Mouse (Mus musculus) G1E-ER4 (cell line): ENCODE results near the gene Azin2. TPM values are rescaled to one million over a fixed set of nuclear protein-coding genes. Genes with fewer than 3 reads are reported as not detected.

Experiments
- GATA1 ChIP-seq: IDR thresholded peaks from one replicate; pipeline ENCODE4 v1.8.0; 2012; ENCODE audit warnings: low read length, inconsistent platforms
- polyA plus RNA-seq: library from polyadenylated mRNA; stranded (reverse); fragments of >175 nt; gene quantifications from 2 replicates; pipeline ENCODE4 v1.2.3, GENCODE M21; 2012

Gene Azin2
- polyA plus RNA-seq, 1 experiment: not detected

DNA sequence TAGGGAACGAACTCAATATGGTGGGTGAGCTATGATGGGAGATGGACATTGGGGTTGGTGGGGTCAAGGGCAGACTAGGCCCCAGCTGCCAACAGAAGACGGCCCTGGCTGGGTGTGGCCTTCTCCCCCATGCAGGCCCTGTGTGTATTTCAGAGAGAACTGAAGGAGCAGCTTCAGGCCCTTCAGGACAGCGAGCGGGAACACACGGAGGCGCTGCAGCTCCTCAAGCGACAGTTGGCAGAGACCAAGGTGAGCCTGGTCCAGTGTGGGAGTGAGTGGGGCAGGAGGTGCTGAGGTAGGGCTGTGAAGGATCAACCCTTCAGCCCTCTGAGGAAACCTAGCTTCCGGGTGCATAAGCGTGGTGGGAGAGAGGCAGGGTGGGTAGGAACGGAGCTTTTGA lies 65.6 kb downstream of the Azin2 start:
- no peak for TF ChIP-seq GATA1

DNA sequence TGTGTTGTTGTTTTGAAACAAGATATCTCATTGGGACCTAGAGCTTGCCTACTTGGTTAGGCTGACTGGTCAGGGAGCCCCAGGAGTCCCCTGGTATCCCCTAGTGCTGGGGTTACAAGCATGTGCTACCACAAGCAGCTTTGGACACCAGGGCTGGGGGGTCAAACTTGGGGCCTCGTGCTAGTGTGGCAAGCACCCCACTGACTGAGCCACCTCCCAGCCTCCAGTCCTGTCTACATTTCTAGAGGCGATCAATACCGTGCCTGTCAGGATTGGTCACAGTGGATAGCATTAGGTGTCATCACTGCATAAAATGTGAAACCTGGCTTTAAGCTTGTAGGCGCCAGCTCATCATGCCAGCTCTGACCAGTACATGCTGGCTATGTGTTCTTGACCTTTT lies 66.4 kb downstream of the Azin2 start:
- no peak for TF ChIP-seq GATA1

DNA sequence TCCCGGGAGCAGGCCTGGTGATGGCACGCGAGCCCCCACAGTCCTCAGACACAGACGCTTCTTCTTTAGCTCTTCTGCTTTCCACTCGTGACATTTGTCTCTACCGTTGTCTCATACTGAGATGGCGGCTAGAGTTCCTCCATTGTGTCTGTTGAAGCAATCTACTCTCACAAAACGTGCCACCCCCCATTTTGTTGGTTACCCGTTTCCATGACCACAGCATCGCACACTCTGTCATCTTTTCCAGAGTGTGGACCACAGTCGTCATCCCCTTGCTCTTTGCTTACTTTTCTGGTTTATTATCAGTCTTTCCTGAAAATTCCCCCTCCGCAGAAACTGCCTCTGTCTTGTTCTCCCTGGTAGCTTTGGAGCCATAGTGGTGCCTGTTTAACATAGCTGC lies 68.1 kb downstream of the Azin2 start:
- TF ChIP-seq GATA1: no peak

DNA sequence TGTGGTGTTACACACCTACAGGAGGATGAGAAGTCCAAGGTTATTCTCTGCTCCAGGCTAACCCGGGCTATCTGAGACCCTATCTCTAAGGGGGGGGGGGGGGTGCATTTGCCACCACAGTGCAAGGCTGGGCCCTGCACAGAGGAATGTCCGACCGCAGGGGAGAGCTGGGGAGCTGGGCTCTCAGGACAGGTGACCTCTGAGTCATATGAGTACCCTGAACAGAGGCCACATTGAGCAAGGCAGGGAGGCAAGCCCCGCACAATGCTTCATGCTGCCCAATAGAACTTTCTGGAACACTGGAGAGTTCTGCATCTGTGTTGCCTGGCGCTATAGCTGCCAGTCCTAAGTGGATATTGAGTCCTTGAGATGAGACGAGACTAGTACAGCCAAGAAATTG lies 70.1 kb downstream of the Azin2 start:
- no peak for TF ChIP-seq GATA1

DNA sequence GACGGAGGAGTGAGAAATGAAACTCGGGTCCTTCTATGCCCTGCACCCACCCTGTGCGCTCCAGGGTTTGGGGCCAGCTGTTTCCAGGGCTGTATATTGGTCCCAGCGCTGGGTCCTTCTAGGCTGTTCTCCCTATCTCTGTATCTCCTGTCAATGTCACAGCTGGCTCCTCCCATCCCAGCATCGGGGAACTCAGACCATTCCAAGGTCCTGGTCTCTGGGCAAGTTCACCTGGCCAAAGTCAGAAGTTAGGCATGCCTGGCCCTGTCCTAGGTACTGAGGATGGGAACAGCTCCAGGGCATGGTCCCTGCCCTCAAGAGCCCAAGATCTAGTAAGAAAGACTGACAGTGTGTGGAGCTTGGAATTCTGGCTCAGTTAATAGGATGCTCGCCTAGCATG lies 70.5 kb downstream of the Azin2 start:
- TF ChIP-seq GATA1: no peak

DNA sequence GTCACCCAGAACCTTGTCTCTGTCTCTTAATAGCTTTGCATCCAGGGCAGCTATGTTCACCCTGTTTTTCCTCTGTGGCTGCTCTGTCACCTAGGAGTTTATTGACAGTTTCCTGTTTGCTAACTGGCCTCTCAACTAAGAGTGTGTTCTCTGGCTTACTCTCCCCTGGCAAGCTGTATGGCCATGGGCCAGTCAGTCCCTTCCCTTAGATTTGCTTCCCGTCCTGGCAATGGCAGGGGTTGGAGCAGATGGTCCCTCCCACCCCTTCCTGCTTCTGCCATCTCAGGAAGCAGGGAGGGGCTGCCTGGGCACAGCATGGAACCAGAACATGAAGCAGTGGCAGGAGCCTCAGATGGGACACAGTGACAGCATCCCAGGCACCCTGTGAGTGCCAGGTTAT lies 71.1 kb downstream of the Azin2 start:
- no peak for TF ChIP-seq GATA1

DNA sequence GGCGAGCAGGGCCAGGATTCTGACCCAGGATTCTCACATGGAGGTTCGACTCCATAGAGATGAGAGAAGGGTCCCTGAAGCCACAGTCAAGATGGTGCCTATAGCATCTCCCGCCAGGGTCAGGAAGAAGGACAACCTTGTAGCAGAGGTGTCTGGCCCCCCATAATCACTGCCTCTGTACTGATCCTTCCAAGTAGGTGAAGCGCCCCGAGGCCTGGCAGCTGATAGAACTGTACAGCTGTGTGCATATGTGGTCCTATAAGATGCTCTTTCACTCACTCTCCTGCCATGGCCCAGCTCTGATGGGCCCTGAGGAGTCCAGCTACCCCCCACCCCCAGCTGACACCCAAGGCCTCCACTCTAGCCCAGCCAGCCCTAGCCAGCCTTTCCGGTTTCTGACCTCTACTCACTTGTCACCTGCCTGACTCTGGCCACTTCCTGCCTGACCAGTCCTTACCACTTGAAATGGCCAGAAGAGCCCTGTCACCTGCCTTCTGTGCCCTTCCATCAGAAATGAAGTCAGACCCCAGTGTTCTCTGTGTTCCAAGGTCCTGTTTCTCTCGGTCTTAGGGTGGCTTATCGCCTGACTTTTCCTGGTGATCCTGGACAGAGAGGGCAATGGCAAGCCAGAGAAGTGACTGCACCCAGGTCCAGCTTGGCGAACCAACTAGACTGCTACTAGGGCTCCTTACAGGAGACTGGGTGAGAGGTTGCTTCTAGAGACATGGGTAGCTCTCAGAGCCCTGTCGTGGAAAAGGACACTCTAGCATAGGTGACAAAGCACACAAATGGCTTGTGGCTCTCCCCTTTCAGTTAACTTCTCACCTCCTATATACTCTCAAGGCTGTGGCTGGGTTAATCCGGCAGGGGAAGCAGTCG lies 72.3 kb downstream of the Azin2 start:
- TF ChIP-seq GATA1: no peak

DNA sequence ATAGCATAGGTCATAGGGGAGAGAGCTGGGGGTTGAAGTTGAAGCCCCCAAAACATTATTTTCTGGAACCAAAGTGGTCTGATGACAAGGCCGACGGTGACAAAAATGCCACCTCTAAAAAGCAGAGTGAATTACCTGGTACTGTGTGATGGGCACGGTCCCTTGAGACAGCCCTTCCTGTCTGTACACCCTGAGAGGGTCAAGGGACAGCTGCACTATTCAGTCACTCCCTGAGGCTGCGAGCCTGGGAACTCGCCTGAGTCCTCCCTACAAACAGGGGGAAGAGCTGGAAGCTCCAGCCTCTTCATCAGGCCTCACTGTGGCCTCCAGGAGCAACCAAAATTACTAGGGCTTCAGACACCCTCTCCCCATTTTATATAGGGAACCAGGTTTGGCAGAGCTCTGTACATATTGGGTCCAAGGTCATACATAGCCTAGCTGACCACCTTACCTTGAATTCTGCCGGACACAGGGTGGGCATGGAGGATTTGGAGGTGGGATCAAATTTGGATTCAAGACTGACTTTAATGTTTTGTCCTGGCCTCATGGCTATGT lies 73.7 kb downstream of the Azin2 start:
- TF ChIP-seq GATA1: no peak

DNA sequence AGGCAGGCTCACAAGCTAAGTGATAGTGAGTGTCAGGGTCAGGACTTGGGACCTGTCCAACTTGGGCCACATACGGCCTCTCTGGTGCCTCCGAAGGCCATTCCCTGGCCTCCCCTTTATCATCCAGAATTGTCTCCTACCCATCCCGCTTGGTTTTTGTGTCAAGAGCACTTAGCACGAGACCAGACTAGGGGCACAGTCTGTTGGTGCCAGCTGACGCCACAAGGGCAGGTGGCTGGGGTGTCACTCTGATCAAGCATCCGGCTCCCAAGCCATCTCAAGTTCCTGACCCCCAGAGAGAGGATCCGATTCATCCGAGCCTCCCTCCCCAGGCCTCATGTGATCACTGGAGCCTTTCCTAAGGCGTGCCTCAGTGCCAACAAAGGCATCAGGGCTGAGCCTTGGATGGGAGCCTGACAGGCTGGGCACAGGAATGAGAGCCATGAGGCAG lies 74.6 kb downstream of the Azin2 start:
- no peak for TF ChIP-seq GATA1

DNA sequence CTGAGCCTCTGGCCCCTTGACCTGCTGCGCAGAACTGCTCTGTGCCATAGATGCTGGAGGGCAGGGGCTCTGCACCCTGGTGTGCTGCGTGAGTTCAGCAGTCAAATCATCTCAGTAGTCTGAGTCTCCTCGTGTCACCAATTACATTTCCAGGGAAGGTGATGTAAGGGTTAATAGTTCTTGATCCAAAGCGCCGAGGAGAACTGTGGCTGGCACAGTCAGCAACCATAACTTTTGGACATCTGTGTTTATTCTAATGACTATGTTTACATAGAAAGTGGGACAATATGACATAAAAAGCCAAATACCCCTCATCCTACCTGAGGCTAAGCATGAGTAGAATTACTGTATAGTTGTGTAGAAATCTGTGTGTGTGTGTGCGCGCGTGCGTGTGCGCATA lies 75.2 kb downstream of the Azin2 start:
- no peak for TF ChIP-seq GATA1

DNA sequence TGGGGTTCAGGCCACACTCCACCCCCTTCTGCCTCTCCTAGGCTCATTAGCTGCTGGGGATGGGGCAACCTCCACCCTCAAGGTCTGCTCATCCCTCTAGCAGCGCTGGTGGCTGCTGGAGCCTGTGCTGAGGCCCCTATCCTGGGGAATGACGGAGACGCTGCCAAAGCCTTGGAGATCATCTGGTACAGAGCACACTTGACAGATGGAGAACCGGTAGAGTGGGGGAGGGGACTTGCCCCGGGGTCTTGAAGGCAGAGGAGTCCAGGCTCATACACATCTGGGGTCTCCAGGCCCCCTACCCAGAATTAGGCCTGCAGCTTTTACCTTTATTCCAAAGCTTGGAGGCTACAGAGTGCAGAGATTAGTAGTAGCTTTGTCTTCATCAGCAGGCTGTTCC lies 75.7 kb downstream of the Azin2 start:
- no peak for TF ChIP-seq GATA1

DNA sequence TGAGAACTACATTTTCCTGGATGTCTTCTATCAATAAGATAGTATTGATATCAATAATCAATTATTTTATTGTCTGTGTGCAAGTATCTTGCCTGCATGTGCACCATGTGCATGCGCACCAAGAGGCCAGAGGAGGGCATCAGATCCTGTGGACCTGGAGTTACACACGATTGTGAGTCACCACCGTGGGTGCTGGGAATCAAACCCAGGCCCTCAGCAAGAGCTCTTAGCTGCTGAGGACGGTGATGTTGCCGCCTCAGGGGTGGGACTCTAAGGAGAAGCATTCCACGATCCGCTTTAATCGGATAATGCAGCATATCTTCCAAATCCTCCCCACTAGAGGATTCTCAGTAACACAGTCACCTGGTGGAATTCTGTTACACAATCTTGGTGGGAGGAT lies 76.7 kb downstream of the Azin2 start:
- TF ChIP-seq GATA1: no peak

DNA sequence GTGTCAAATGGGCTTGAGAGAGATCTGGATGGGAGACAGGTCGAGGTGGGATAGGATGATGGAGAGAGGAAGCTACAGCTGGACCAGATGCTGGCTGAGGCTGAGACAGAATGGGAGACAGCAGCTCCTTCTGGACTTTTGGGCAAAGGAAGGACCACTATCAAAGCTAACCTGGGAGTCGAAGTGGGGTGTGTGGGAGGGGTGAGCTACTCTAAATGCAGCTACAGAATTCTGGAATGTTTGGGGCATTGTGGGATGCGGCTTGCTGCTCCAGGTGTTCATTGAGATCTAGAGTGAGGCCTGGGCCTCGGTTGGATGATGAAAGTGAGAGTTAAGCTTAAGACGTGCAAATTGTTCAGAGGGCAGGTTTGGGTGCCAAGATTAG lies 77.5 kb downstream of the Azin2 start:
- TF ChIP-seq GATA1: no peak

DNA sequence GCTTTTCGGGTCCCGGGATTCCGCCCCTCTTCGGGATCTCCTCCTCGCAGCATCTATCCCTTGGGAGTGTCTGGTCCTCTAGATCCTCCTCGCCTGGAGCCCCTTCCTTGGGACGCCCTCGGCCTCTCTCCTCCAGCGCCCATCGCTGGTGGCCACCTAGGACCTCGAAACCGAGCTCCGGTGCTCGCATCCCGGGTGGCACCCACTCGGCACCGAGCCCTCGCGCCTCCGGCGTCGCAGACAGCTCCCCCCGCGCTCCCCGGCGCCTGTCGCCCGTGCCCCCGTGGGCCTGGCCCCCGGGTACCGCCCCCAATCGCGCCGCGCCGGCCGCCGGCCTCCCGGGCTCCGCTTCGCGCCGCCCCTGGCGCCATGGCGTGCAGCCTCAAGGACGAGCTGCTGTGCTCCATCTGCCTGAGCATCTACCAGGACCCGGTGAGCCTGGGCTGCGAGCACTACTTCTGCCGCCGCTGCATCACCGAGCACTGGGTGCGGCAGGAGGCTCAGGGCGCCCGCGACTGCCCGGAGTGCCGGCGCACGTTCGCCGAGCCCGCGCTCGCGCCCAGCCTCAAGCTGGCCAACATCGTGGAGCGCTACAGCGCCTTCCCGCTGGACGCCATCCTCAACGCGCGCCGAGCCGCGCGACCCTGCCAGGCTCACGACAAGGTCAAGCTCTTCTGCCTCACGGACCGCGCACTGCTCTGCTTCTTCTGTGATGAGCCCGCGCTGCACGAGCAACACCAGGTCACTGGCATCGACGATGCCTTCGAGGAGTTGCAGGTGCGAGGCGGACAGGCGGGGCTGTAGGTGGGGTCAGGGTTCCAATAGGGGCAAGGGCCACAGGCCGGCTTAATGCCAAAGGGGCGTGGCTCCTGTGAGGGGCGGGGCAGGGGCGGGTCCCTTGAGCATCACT lies 78.2 kb downstream of the Azin2 start:
- no peak for TF ChIP-seq GATA1

DNA sequence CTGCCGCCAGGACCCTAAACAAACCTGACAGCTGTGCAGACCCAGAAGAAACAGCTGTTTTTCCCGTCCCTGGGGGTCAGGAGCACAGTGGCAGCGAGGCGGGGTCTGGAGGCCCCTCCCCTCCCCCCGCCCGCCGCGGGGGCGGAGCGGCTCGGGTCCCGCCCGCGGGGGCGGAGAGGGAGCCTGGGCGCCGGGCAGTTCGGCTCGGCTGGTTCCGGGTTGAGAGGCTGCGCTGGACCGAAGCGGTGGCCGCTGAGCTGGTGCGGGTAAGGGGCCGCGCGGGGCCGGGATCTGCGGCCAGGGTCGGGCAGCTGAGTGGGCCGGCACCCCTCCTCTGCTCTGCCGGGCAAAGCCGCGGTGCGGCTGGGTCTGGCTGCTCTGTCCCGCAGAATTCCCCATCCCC lies 78.9 kb downstream of the Azin2 start, which contains the start of gene Trim62:
Gene Trim62, plus strand, starts transcription at position 202 of the 403 bp plus-strand sequence.
- no peak for TF ChIP-seq GATA1

Other genes with a start within 250 kb of the Azin2 start
- gene A3galt2, start 207.1 kb downstream of the Azin2 start, polyA plus RNA-seq: not detected in 2 replicates
- gene Zfp362, start 156.4 kb downstream of the Azin2 start, polyA plus RNA-seq: not detected in 2 replicates
- not detected in 2 replicates for gene Trim62, start 78.9 kb downstream of the Azin2 start, polyA plus RNA-seq
- gene Ak2, start 29.5 kb upstream of the Azin2 start, polyA plus RNA-seq: 188 and 251 TPM in 2 replicates
- gene Rnf19b, start 95.8 kb upstream of the Azin2 start, polyA plus RNA-seq: 37.0 and 42.8 TPM in 2 replicates
- not detected in 2 replicates for gene Tmem54, start 143.1 kb upstream of the Azin2 start, polyA plus RNA-seq
- not detected in 2 replicates for gene Hpca, start 159.6 kb upstream of the Azin2 start, polyA plus RNA-seq
- gene Fndc5, start 174.6 kb upstream of the Azin2 start, polyA plus RNA-seq: 0.19 and 0.56 TPM in 2 replicates
- gene S100pbp, start 227.3 kb upstream of the Azin2 start, polyA plus RNA-seq: 3.1 and 4.0 TPM in 2 replicates
- 59.1 and 88.4 TPM in 2 replicates for gene Yars, start 227.3 kb upstream of the Azin2 start, polyA plus RNA-seq